ENCODE assay signal across 21 mouse cellular contexts in genomic region chr8:72351405-72352005, GRCm38 (mm10). TPM values are rescaled to one million over a fixed set of nuclear protein-coding genes. Genes with fewer than 3 reads are reported as not detected.
DNase-seq lines count a peak whose midpoint lies in the region; TF ChIP-seq lines count a peak whose summit lies in the region.
"Had no signal": no experiment of that assay in that cellular context is flagged by ENCODE, and none has a peak within 500 bp of the region (broad histone marks: within the 10 kb centered on the region; RNA-seq: fewer than 3 reads in every experiment).

No protein-coding gene starts in this region.

- WGBS in heart, adult 2 months: 61% methylated on average over 7 of the region's 7 CpGs
- WGBS in spleen, adult 2 months: 30% methylated on average over 7 of the region's 7 CpGs
- 49% methylated on average over 7 of the region's 7 CpGs for WGBS in bone marrow, adult 2 months

- H3K79me2 ChIP-seq in heart, adult 2 months (replicated peaks; ENCODE audit: control insufficient read depth, insufficient read depth, low read length): no peaks in the 10 kb centered on the region

- peak overlapping the region; percentile 2 for H3K27ac ChIP-seq in heart, adult 2 months
- peak overlapping the region; percentile 96 for H3K27ac ChIP-seq in spleen, adult 2 months (ENCODE audit: insufficient read depth, low read length)
- peak overlapping the region; percentile 89 for H3K27ac ChIP-seq in bone marrow, adult 2 months (ENCODE audit: control insufficient read depth, insufficient read depth, low read depth, low read length, poor library complexity)
- H3K27ac ChIP-seq: hindbrain, embryonic 14.5 days; left cerebral cortex, adult 2 months; midbrain, embryonic 12.5 days; neural tube, embryonic 13.5 days; stomach, postnatal 0 days had no signal

- H3K9ac ChIP-seq in heart, adult 2 months (ENCODE audit: low read depth, low read length): no peak overlapping the region
- H3K9ac ChIP-seq: forebrain, postnatal 0 days; hindbrain, embryonic 14.5 days; lung, embryonic 14.5 days; midbrain, embryonic 12.5 days; neural tube, embryonic 13.5 days had no signal

- no peak for TF ChIP-seq EP300 in heart, adult 2 months (IDR thresholded peaks at IDR 0.05; ENCODE audit: insufficient read depth, low read depth, low read length)

- no peak for DNase-seq in heart, adult 2 months
- no peak for DNase-seq in heart, postnatal 25 days (ENCODE audit: low spot score)
- DNase-seq in spleen, adult 2 months (ENCODE audit: low read depth in 1 of 2, low spot score in 2 of 2): peak in 1 of 2 experiments; percentile 55
- DNase-seq in spleen, postnatal 4 days (ENCODE audit: low spot score in 2 of 2): no peak
- peak; percentile 56 to 64 for DNase-seq in natural killer cell, adult 2 months (ENCODE audit: low spot score in 2 of 2)
- DNase-seq in left cerebral cortex, adult 11 months (ENCODE audit: low spot score): no peak
- DNase-seq: adrenal gland, postnatal 25 days; cerebellum, adult 9-10 months; forebrain, postnatal 0 days; gastrocnemius, postnatal 36 days; heart, postnatal 36 days; layer of hippocampus, adult 9-11 months; left cerebral cortex, postnatal 4 days; lung, embryonic 14.5 days; retina, postnatal 1 day had no signal

- intact Hi-C loops in heart, adult 2 months (cut with DNase I): no loop called here
- intact Hi-C loops in heart, postnatal 25 days (cut with DNase I): loop anchor here (2.0 kb wide), 1 partner anchor 13 kb away; no protein-coding TSS in a partner anchor

- peaks cover 34% of the 10 kb centered on the region for H3K4me1 ChIP-seq in heart, adult 2 months (ENCODE audit: control insufficient read depth, insufficient read depth, low read length)
- peaks cover 70% of the 10 kb centered on the region for H3K4me1 ChIP-seq in spleen, adult 2 months (ENCODE audit: control insufficient read depth, insufficient read depth, insufficient read length)
- peaks cover 34% of the 10 kb centered on the region for H3K4me1 ChIP-seq in bone marrow, adult 2 months (ENCODE audit: control insufficient read depth, insufficient read depth, low read length)
- H3K4me1 ChIP-seq: midbrain, embryonic 12.5 days; neural tube, embryonic 13.5 days had no signal

- no peak for TF ChIP-seq CTCF in heart, adult 2 months (IDR thresholded peaks at IDR 0.05)
- TF ChIP-seq CTCF in spleen, adult 2 months (IDR thresholded peaks at IDR 0.05; ENCODE audit: extremely low read depth, insufficient read depth, insufficient read length, insufficient replicate concordance): no peak
- no peak for TF ChIP-seq CTCF in bone marrow, adult 2 months (IDR thresholded peaks at IDR 0.05; ENCODE audit: control insufficient read depth, insufficient read depth, low read length)

- peaks cover 7% of the 10 kb centered on the region for H3K36me3 ChIP-seq in heart, adult 2 months (ENCODE audit: control insufficient read depth, insufficient read depth, low read length)
- H3K36me3 ChIP-seq in spleen, adult 2 months (ENCODE audit: control insufficient read depth, insufficient read depth, low read length): no peaks in the 10 kb centered on the region

- no peaks in the 10 kb centered on the region for H3K27me3 ChIP-seq in heart, adult 2 months (ENCODE audit: control insufficient read depth, insufficient read depth, low read length)
- H3K27me3 ChIP-seq in spleen, adult 2 months (ENCODE audit: control insufficient read depth, insufficient read depth, low read length): no peaks in the 10 kb centered on the region
- H3K27me3 ChIP-seq: midbrain, embryonic 12.5 days; neural tube, embryonic 13.5 days had no signal

- no peak for TF ChIP-seq POLR2A in heart, adult 2 months (IDR thresholded peaks at IDR 0.05; ENCODE audit: insufficient read depth, low read depth, low read length)
- TF ChIP-seq POLR2A in spleen, adult 2 months (IDR thresholded peaks at IDR 0.05; ENCODE audit: low read depth, low read length): peak; percentile 32; the same call in 1 of the 2 replicates
- TF ChIP-seq POLR2A in bone marrow, adult 2 months (IDR thresholded peaks at IDR 0.05; ENCODE audit: borderline replicate concordance, control insufficient read depth, low read depth, low read length): no peak

- no peak overlapping the region for H3K4me3 ChIP-seq in heart, adult 2 months
- H3K4me3 ChIP-seq in spleen, adult 2 months (ENCODE audit: extremely low read depth, insufficient read depth, insufficient read length): no peak overlapping the region
- no peak overlapping the region for H3K4me3 ChIP-seq in bone marrow, adult 2 months (replicated peaks; ENCODE audit: control insufficient read depth, low read depth, low read length)
- H3K4me3 ChIP-seq: left cerebral cortex, adult 2 months; midbrain, embryonic 12.5 days; neural tube, embryonic 13.5 days had no signal

RNA-seq across cellular contexts. Expression of gene Klf2, which starts 32.7 kb away (rescaled TPM):
- 10 to 100 TPM; 76.0 to 92.7 TPM for total RNA-seq in heart, adult 2 months (2021)
- 21.1 and 42.6 TPM in 2 replicates for polyA plus RNA-seq in heart, adult 2 months (2012; rRNA removed)
- 10 to 100 TPM; 48.2 to 62.5 TPM for total RNA-seq in heart, postnatal 25 days (2021)
- polyA plus RNA-seq in spleen, adult 2 months (2012; rRNA removed): 219 and 378 TPM in 2 replicates
- polyA plus RNA-seq in bone marrow, adult 2 months (2011; ENCODE audit: insufficient read depth, insufficient read length, low replicate concordance, missing spikeins): 123 and 179 TPM in 2 replicates

RNA-seq across cellular contexts. Expression of gene Gm10282, which starts 46.4 kb away (rescaled TPM):
- total RNA-seq in heart, adult 2 months (2021): 1 to 10 TPM; 6.7 to 8.5 TPM
- 1.1 and 2.9 TPM in 2 replicates for polyA plus RNA-seq in heart, adult 2 months (2012; rRNA removed)
- total RNA-seq in heart, postnatal 25 days (2021): 10 to 100 TPM in 1 of 2 experiments, 1 to 10 TPM in 1; 7.6 to 10.1 TPM
- 1.4 and 1.7 TPM in 2 replicates for polyA plus RNA-seq in spleen, adult 2 months (2012; rRNA removed)
- 514 and 1,002 TPM in 2 replicates for polyA plus RNA-seq in bone marrow, adult 2 months (2011; ENCODE audit: insufficient read depth, insufficient read length, low replicate concordance, missing spikeins)

Comparison
In these comparisons a context has a peak if more than half of its experiments do, and no peak if none do; other contexts are left out.
1. DNase-seq: peak in natural killer cell, adult 2 months (2 of 2); none in heart, adult 2 months (0 of 2), heart, postnatal 25 days (single experiment), spleen, postnatal 4 days (0 of 2) and left cerebral cortex, adult 11 months (single experiment).
2. H3K27ac ChIP-seq: peak in every context shown above with its lines; median percentile 96 in spleen, adult 2 months; 89 in bone marrow, adult 2 months; 2 in heart, adult 2 months.
3. RNA of gene Gm10282, which starts 46.4 kb away (polyA plus RNA-seq): 514 to 1,002 TPM in bone marrow, adult 2 months; 1.1 to 2.9 TPM in heart, adult 2 months and 1.4 to 1.7 TPM in spleen, adult 2 months; every median in the first group is over 100 times any median in the second.